Mouse (Mus musculus): Measurements from ENCODE around the gene Gm10226.
"Not testable (repeated sequence)": the region's sequence is repeated elsewhere in the genome, so short reads cannot be mapped to it uniquely, and the experiment has no call there.

Gene Gm10226

DNA sequence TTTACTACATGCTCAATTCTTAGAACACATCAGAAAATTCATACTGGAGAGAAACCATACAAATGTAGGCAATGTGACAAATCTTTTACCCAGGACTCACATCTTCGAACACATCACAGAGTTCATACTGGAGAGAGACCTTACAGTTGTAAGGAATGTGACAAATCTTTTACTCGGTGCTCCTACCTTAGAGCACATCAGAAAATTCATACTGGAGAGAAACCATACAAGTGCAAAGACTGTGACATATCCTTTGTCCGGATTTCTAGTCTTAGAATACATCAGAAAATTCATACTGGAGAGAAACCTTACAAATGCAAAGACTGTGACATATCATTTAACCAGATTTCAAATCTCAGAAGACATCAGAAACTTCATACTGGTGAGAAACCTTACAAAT is at the start of gene Gm10226:
TSS of gene Gm10226 (plus strand) at position 301 of the 400 bp plus-strand sequence.
- DNase-seq = no peak

DNA sequence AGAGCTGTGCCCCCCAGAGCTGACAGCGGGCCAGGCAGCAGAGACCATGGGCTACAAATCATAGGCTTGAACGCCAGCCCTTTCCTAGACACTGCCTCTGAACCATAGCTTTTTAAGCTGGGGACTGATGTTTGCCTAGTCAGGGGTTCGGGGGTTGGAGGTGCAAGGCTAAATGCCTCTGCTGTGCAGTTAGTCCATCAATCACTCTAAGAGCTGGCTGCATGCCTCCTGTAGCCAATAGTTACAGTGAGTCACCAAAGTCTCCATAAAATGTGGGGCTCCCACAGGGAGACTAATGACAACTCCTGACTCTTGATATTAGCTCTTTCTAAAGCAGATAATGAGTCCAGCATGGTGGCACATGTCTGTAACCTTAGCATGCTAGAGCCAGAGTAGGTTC is 42.9 kb upstream of the Gm10226 start:
- DNase-seq = no peak

- DNase-seq = no peak
Observed at GRCm38 (mm10) chr17:21649936-21650335, 41.7 kb upstream of the Gm10226 start.

DNA sequence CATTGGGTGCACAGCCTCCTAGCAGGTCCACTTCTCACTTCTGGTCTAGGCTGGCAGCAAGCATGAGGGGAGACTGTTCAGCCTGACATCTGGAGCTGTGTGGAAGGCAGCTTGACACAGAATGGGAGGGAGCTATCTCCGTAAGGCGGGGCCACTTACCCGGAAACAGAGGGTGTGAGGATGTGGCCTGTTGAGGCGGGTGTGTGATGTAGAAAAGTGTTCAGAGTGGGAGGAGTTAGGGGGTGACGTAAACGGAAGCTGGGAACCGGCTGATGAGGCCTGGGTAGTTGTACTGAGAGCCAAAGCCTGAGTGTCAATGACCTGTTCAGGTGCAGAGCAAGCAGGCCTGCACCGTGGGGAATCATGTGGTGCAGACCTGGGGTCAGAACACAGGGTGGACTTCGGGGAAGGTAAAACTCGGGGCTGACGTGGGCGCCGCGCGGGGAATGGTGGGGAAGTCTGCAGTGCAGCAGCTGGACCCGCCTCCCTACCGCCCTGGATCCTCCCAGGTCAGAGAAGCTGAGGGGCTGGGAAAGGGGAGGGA is 41.2 kb upstream of the Gm10226 start, which contains the start of gene Zfp983:
TSS of gene Zfp983 (plus strand) at position 261 of the 544 bp plus-strand sequence.
- DNase-seq = peak; percentile 73

DNA sequence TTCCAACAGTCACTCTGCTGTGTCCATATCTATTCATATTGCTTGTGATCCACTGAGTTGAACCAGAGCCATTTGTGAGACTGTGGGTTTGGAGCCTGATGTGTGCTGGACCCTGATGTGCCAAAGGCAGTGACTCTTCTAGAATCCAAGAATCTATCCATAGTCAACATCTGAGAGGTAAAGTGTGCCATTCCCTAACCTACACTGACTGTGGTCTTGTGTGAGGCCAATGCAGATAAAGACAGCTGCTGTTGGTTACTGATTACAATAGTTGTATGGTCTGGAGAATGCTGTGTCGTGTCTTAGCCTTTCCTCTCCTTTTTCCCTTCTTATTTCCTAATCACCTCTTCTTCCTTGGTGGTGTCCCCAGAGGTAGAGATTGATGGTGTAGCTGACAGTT is 12.8 kb upstream of the Gm10226 start:
- DNase-seq = not testable (repeated sequence)

DNA sequence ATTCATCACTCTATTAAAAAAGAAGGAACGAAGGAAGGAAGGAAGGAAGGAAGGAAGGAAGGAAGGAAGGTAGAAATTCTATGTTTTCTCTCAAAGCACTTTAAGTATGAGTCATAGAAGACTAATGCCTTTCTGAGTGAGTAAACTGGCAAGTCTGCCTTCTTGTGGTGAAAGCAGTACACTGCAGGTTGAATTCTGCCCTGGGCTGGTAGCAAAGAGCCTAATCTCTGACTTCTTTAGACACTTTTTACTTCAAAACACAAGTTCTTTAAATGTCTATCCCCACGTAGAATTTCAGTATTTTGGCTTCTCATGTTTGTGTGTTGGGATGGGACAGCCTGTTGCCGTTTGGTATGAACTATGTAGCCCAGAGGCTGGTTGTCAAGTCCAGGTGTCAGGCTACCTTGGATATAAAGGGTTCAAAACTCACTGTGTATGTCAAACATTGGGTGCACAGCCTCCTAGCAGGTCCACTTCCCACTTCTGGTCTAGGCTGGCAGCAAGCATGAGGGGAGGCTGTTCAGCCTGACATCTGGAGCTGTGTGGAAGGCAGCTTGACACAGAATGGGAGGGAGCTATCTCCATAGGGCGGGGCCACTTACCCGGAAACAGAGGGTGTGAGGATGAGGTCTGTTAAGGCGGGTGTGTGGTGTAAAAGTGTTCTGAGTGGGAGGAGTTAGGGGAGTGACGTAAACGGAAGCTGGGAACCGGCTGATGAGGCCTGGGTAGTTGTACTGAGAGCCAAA is 12.2 kb upstream of the Gm10226 start:
- peak; percentile 85 for DNase-seq

- DNase-seq = not testable (repeated sequence)
Observed at GRCm38 (mm10) chr17:21680019-21680376, 11.7 kb upstream of the Gm10226 start.

DNA sequence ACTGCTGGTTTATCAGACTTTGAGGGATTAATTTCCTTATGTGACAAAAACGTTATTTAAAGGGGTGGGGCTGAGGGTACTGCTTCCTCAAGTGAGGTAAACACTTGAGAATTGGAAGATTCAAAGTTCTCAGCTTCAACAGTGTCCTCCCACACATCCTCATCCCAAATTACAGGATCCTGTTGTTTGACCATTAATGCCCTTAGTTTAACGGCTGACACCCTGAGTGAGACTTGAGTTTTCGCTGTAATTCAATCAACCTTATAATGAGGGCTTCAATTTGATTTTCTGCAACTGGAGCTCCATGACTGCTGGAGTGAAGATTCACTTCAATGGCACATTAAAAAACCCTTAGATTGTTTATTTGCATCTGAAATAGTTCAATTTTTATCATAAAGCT is 1.7 kb downstream of the Gm10226 start:
- no peak for DNase-seq

GRCm38 (mm10) chr17:21696073-21696472 is 4.4 kb downstream of the Gm10226 start:
- DNase-seq = no peak

- DNase-seq = no peak
Observed at GRCm38 (mm10) chr17:21702281-21703240, 10.9 kb downstream of the Gm10226 start.

- no peak for DNase-seq
Observed at GRCm38 (mm10) chr17:21703414-21703813, 11.8 kb downstream of the Gm10226 start.

DNA sequence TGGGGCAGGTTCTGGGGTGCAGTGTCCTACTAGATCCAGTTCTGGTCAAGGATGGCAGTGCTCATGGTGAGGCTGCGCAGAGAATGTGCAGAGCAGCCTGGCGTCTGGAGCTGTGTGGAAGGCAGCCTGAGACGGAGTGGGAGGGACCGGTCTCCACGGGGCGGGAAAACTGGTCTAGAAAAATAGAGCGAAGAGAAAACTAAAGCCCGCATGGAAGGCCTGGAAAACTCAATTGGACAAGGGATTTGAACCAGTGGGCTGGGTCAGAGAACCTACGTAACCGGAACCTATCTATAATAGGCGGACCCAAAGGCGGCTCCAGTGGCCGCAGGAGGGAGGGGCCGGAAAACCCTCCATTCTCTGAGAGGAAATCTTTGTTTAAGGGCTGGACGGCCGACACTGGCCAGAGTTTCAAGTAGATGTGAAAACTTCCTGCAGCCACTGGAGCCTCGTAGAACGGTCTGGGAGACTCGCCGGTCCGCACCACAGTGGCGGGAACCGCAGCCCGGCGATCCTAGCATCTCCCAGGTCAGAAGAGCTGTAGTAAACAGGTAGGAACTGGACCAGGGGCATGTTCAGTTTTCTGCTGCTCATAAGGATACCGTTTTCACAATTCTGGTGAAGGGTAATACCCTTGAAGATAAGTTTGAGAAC is 15.8 kb downstream of the Gm10226 start, which contains the start of gene Zfp760:
TSS of gene Zfp760 (plus strand) at position 399 of the 654 bp plus-strand sequence.
- peak; percentile 84 for DNase-seq

GRCm38 (mm10) chr17:21708401-21708800 is 16.7 kb downstream of the Gm10226 start:
- DNase-seq = no peak

- DNase-seq = not testable (repeated sequence)
Observed at GRCm38 (mm10) chr17:21730495-21730894, 38.8 kb downstream of the Gm10226 start, which contains the start of gene Zfp229. Zfp229 (plus strand) TSS chr17:21730795.

GRCm38 (mm10) chr17:21733049-21733448 is 41.4 kb downstream of the Gm10226 start:
- DNase-seq = no peak

- DNase-seq = peak; percentile 73
Observed at GRCm38 (mm10) chr17:21733529-21734031, 41.9 kb downstream of the Gm10226 start.

Data from cerebellum, adult 9-11 months (tissue).